Mouse (Mus musculus) gastrocnemius, postnatal 25 days (tissue): Measurements from ENCODE around the gene Orai3. TPM values are rescaled to one million over a fixed set of nuclear protein-coding genes. Genes with fewer than 3 reads are reported as not detected.
"Not testable (repeated sequence)": the region's sequence is repeated elsewhere in the genome, so short reads cannot be mapped to it uniquely, and the experiment has no call there.

Experiments
- DNase-seq: peaks from one replicate; pipeline ENCODE4 v3.0.0; 2022
- long read RNA-seq, 2 experiments: library from polyadenylated mRNA; stranded (forward); transcript quantifications; one replicate each; pipeline ENCODE4 v2.0.0; 2021
- total RNA-seq, 2 experiments: library from RNA; stranded (reverse); gene quantifications; 1 replicate in 1 of 2; 2 replicates in 1 of 2; pipeline ENCODE4 v1.2.3; 2021

Orai3 gene
- 1 to 10 TPM; 8.9 to 9.5 TPM for total RNA-seq
- long read RNA-seq, experiment 1, transcript Orai3-201 (2 exons, 1,996 nt), result major isoform, 9 of 19 reads
- long read RNA-seq, experiment 1, partial matches to known transcripts, result 0 of 19 reads
- long read RNA-seq, experiment 1, other reads (novel, unspliced or antisense), result 10 of 19 reads
- long read RNA-seq, experiment 2, transcript Orai3-201 (2 exons, 1,996 nt), result major isoform, 11 of 13 reads
- long read RNA-seq, experiment 2, partial matches to known transcripts, result 0 of 13 reads
- long read RNA-seq, experiment 2, other reads (novel, unspliced or antisense), result 2 of 13 reads

DNA sequence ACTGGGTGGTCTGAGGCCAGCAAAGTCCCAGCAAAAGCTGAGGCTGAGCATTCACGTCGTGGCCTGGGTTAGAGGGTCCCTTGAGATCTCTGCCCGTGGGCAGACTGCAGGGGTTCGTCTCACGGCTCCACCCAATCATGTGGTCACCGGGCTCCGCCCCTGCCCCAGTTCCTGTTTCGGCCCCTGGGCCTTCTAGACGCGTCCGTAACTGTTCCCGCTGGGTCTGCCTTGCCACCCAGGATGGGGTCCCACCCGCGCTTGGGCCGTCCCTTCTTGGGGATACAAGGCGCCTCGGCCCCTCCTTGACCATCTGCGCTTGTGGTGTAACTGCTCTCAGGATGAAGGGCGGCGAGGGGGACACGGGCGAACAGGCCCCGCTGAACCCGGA is at the start of gene Orai3:
Gene Orai3, plus strand, starts transcription at position 165 of the 388 bp plus-strand sequence.
- DNase-seq, result peak; percentile 89

DNA sequence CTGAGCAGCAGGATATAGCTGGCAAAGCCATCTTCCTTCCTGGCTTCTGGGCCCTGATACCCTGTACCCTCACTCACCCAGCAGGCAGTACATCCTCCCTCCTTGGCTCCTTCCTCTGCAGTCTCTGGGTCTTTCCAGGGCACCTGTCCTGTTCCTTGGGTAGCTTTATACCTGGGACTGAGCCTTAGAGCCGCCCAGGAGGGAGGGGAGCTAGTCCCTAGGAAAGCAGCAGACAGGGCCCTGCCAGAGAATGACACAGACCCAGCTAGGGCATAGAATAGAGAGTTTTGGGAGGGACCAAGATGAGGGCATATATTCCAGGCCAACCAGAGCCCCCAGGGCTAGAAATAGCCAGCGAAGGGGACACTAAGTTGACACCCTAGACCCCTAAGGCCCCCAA is 44.1 kb upstream of the Orai3 start:
- no peak for DNase-seq

DNA sequence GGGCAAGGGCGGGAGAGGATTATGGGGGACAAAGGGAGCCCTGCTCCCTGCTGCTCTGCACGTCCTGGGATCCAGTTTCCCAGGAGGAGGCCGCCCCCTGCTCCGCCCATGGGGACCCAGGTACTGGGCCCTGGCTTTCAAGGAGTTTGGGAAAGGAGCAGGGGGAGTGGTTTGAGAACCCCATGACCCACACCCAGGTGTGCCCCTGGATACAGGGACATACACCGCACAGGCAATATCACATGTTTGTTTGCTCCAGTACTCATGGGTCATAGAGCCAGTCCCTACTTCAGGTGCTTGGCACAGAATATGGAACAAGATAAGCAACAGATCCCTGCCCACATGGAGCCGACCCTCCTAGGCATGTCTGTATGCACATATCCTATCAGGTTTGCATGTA is 43.7 kb upstream of the Orai3 start:
- no peak for DNase-seq

DNA sequence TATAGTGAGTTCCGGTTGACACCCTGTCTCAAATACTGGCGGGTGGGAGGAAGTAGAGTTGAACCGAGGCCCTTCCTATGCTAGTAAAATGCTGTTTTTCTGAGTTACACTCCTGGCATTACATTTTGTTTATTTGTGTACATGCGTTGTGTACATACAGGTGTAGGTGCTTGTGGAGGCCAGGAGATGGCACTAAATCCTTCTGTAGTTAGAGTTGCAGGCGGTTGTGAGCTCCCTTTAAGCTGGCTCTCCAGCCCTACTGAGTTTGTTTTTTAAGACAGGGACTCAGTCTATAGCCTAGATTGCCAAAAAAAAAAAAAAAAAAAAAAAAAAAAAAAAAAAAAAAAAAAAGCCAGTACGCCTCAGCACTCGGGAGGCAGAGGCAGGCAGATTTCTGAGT is 41.7 kb upstream of the Orai3 start:
- no peak for DNase-seq

DNA sequence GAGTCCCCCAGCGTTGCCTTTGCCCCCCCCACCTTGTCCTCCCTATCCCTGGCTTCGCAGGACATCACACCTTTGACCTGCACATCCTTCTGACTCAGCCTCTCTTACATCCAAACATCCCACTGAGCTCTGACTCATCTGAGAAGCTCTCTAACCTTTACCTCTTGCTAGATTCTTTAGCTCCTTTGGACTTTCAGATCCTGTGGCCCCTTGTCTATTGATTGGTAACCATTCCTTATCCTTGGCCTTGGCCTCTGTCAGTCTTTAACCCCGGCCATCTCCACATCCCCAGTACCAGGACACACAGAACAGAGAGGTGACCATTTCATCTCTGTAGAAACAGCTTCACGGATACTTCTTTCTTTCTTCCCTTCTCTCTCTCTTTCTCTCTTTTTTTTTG is 39.4 kb upstream of the Orai3 start:
- no peak for DNase-seq

DNA sequence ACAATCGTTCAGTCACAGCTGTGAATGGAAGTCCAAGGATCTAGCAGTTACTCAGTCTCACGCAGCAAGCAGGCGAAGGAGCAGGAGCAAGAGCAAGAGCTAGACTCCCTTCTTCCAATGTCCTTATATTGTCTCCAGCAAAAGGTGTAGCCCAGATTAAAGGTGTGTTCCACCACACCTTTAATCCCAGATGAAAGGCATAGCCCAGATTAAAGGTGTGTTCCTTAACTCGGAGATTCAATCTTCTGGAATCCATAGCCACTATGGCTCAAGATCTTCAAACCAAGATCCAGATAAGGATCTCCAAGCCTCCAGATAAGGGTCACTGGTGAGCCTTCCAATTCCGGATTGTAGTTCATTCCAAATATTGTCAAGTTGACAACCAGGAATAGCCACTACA is 37.5 kb upstream of the Orai3 start, which contains the start of gene Ctf2:
Gene Ctf2, minus strand, starts transcription at position 101 of the 400 bp plus-strand sequence.
- DNase-seq, result not testable (repeated sequence)

DNA sequence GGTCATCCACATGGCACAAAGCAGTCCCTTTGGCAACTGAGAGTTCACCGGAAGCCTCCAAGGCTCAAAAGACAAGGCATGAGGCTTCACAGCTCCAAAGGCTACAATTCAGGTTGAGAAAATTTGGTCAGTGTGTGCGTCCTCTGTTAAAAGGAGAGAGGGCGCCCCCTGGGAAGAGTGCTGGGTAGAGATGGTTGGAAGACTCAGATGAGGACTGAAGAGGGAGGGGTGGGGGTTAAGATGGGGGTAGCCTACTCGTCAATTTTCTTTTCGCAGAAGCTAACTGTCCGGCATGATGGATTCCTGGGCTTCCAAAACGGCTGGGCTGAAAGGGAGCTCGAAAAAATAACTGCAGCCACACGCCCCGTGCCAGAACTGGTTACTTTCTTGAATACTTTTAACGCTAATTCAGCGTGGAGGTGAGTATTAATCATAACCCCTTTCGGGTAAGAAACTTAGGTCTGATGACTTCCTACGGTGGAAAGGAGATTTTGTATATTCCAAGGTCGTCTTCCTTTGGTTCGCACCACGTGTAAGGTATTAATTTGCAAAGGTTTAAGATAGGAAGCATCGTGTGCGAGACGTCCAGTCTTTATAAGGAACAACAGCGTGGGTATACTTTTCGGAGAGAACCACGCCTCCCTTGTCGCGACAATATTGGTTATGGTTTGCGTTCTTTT is 25.1 kb upstream of the Orai3 start, which contains the start of gene Fbxl19:
Gene Fbxl19, plus strand, starts transcription at position 178 of the 680 bp plus-strand sequence.
- DNase-seq, result peak; percentile 54

DNA sequence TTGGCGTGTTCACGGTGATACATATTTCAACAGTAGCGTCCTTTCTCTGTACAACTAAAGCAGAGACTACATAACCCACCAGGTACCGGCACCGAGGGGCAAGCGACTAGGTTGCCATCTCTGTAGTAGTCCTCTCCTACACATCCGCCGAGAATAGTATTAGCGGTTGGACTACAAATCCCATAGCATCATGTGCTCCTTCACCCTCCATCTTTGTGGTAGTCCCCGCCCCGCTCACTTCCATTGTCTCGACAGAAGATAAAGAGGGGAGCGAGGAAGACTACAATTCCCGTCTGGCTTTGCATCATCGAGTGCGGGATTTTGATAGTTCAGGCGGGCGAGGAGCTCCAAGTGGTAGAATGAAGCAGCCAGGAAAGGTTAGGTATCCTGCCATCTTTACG is 24.4 kb upstream of the Orai3 start:
- peak; percentile 92 for DNase-seq

DNA sequence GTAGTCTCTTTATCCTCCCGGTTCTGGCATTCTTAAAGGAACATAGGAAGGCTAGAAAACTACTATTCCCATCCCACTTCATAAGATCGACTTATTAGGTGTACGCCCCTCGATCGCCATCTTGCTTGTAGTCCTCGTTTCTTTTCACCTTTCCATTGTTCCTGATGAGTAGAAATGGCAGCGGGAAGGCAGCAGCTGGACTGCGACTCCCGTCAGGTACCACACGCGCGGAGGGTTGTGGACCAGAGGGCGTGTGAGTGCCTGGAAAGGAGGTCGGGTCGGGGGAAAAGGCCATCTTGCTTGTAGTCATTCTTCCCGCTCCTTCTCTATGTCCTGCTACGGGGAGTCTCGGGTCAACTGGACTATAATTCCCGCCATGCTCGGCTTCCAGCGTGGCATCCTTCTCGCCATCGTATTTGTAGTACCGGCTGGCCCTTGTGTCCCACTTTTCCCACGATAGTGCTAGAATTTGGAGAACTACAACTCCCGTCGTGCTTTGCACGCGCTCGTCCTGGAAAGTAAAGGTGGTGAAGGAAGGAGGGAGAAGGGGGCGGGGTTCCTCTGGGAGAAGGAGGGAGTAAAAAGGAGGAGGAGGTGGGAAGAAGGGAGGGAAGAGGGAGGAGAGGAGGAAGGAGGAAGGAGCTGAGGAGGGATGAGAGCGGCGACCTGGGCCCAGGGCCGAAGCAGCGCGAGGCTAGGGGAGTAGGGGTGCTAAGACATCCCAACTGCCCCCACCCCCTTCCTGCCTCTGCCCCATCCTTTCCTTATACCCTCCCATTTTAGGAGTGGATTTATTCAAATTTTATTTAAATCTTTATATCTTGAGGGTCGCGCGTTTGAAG is 23.7 kb upstream of the Orai3 start:
- peak; percentile 97 for DNase-seq

DNA sequence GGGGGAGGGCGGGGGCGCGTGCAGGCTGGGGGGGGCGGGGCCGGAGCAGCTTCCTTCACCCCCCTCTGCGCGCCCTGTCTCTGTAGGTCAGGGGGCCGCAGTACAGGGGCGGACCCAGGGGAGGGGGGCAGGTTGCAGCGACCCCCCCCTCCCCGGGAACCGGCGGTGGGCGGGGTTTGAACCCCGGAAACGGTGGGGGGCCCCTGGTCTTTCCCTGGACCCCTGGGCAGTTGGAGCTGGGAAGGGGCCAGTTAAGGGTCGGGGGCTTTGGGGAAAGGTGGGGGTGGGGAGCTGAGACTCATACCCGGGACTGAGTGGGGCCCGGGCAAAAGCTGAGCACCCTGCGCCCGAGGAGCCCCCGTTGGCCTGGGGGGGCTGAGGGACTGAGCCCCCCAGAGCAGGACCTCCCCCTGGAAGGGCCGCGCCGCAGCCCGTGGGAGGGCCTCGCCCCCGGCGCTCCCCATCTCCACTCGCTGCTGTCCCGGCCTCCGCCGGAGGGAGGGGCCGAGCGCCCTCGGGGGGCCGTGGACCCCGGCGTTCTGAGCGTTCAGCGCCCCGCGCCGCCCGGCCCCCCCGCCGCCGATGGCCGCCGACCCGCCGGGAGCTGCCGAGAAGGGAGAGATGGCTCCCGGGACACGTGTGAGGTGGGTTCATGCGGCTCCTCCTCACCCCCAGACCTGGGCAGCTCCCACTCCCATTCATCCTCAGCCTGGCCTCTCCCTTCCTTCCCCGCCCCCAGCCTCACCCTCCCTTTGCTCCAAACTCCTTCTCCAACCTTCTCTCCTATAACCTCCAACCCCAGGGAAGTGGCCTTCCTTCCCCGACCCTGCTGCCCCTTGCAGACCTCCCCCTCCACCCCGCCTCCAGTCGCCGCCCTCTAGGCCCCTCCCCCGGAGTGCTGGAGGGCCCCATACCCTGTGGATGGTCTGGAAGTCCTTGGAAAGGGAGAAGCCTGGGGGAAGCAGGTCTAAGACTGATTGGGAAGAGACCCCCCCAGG is 22.8 kb upstream of the Orai3 start:
- DNase-seq, result peak; percentile 56

DNA sequence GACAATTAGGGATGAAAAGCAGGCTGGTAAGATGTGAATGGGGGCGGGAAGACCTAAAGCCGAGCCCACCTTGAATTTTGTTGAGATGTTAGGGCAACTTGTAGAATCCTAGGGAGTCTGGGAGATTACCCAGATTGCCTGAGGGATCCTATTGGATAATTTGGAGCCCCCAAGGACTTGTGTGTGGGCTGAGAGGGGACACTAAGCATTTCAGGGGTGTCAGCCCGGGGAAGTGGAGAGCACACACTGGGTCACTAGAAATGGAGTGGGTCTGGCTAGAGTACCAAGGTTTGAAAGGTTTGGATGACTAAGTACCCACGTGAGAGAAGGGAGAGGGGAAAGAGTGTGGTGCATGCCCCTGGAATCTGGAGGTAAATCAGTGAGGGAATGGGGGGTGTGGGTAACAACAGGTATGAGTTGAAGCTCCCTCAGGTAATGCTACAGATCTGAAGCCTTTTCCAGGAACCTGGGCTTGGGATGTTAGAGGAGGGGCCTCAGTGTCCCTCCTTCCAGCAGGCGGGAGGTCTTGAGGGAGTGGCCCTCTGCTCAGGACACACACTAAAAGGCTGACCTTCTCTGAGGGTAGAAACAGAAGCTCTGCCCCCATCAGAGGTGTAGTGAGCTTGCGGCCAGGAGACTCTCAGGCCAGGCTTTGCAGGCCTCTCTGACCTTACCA is 21.9 kb upstream of the Orai3 start:
- DNase-seq, result no peak

DNA sequence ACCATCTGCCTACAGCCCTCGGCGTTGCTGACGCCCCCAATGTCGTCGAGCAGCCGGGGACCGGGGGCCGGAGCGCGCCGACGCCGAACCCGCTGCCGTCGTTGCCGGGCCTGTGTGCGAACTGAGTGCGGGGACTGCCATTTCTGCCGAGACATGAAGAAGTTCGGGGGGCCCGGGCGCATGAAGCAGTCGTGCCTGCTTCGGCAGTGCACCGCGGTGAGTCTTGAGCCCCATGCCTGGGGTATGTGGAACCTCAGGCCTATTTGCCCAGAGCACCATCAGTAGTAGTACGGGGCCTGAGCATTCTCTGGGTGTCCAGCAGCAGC is 21.4 kb upstream of the Orai3 start:
- DNase-seq, result no peak

DNA sequence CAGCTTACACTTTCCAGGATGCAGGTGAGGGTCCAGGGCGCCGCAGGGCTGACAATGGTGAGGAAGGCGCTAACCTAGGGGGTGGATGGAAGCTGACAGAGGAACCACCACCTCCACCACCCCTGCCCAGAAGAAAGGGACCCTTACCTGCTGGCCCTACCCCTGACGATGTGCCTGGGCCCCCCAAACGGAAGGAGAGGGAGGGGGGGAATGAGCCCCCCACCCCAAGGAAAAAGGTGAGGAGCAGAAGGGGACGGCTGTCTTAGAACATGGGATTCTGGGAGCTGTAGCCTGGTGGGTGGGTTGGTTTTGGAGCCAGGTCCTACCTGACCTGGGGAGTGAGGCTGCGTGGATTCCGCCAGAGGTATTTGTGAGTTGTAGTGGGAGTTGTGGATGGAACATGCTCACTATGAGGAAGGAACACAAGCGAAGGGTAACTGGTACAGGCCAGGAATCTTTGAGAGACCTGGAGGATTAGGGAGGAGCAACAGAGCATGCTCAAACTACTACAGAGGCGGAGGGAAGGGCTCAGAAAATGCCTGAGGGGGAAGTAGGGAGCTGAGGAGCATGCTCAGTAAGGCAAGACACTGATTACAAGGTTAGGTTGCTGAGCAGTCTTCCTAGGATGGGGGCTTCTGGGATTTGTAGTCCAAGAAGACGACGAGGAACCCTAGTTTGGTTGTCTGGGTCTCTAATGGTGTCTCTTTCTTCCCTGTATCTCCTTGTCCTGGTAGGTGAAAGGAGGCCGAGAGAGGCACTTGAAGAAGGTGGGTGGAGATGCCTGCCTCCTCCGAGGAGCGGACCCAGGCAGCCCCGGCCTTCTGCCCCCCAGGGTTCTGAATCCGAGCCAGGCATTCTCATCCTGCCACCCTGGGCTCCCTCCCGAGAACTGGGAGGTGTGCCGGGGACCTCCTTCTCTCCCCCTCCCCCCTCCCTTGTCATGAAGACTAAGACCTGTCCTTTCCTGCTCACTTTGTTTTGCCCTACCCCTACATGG is 19.2 kb upstream of the Orai3 start:
- DNase-seq, result no peak

DNA sequence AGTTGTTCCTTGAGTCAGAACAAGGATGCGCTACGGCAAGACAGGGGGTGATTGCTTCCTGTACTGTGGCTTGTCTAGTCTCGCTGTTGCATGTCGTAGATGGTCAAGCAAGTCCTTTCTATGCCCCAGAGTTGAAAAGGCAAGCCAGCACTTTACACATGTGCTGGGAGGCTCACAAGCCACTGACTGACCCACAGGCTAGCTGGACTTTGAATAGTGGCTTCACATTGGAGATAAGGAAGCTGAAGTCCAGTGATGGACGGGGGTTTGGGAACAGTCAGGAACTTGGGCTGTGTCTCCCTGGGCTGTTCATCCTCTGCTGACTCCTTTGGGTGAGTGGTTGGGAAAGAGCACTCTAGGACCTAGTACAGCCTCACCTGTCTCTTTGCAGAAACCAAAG is 18.0 kb upstream of the Orai3 start:
- no peak for DNase-seq

DNA sequence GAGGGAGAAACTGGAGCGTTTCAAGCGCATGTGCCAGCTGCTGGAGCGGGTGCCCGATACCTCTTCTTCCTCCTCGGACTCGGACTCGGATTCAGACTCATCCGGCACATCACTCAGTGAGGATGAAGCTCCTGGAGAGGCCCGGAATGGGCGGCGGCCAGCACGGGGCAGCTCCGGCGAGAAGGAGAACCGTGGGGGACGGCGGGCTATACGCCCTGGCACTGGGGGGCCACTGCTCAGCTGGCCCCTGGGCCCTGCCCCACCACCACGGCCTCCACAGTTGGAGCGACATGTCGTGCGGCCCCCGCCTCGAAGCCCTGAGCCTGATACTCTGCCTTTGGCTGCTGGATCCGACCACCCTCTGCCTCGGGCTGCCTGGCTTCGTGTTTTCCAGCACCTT is 17.5 kb upstream of the Orai3 start:
- DNase-seq, result no peak

DNA sequence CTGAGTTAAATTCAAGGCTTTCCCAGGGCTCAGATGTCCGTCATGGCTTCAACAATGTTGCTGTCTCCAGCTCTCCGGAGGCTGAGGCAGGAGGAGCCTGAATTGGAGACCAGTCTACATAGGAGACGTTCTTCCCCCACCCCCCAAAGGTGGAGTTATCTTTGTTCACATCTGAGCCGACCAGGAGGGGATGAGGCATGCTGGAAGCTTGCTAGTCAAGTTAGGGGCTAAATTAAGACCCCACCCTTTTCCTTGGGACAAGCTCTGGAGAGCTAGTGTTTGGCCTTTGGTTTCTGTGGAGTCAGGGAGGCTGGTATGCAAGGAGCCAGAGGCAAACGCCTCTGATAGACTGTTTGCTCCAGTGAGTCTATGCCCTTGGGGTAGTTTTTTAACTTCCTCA is 16.5 kb upstream of the Orai3 start:
- DNase-seq, result no peak

DNA sequence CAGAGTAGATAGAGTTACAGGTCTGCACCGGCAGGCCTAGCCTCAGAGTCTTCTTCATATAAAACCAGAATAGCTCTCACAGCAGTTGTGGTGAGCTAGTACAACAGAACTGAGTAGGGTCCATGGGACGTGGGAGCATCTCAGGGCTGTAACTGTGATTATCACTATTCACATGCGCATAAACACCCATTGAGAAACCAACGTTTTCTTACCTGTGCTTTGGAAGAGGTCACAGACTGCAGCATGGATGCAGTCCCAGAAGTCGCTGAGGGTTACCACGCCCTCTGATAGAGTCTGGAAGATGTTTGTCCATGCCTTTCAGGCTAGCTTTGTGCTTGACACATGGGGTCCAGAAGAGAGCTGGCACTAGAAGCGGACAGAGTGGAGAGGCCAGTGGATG is 15.9 kb upstream of the Orai3 start:
- DNase-seq, result no peak

DNA sequence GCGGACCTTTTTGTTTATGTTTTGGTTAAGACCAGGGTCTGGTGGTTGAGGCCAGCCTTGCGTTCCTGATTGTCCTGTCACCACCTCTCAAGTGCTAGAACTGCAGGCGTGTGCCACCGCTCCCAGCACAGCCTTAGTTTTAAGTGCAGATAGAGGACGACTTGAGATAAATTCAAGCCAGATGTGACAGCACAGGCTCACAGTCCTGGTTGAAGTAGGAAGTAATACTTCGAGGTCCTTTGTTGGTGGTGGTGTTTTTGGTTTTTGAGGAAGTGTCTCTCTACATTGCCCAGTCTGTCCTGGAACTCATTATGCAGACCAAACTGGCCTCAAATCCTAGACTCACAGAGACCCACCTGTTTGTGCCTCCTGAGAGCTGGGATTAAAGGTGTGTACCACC is 9.9 kb upstream of the Orai3 start:
- no peak for DNase-seq

DNA sequence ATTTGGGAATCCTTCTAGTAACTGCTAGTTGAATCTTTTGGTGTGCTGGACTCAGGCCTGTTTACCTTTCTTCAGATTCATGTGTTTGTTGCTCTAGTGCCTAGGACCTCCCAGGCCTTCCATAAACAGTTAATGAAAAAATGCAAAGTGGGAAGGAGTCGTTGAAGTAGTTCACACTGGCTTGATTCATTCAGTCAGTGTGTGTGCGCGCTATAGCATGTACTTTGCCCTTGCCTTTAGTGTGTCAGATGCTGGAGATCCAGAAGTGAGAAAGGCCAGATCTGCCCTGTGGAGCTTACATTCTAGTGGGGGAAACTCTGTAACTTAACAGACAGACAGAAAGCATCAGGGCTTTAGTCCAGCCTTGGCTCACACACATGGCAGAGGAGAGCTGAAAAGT is 9.1 kb upstream of the Orai3 start:
- no peak for DNase-seq

DNA sequence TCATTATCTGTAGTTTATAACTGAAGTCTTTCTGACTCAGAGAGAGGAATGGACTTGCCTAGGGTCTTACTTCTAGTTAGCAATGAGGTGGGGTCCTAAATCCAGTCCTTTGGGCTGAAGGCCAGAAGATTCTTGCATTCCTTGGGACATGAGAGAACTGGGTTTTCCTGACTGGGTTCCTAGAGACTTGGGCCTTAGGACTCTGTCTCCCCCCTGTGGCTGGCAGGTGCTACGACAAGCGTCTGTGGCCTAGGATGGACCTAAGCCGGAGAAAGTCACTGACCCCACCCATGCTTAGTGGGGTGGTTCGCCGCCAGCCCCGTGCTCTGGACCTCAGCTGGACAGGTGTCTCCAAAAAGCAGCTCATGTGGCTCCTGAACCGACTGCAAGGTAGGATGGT is 8.6 kb upstream of the Orai3 start:
- DNase-seq, result peak; percentile 51
